Mouse (Mus musculus) small intestine, adult 2 months (tissue): ENCODE data around the gene Jmjd7.
A peak's percentile ranks its signal among the peaks of the same experiment; 100 is the strongest.

ENCODE experiments used
- CTCF ChIP-seq: fragments of 200-500 bp; IDR thresholded peaks from 2 replicates; pipeline ENCODE4 v1.5.1; 2012; ENCODE audit warnings: low read depth, mild to moderate bottlenecking, control low read depth, inconsistent platforms, low read length, moderate library complexity, mixed read lengths; ENCODE audit not compliant: insufficient replicate concordance, insufficient read length; ENCODE audit errors: extremely low read depth
- POLR2A ChIP-seq: fragments of 200-500 bp; IDR thresholded peaks from 2 replicates; pipeline ENCODE4 v1.6.1; 2012; ENCODE audit warnings: low read depth, mild to moderate bottlenecking, control low read depth, inconsistent platforms, low read length, moderate library complexity

DNA sequence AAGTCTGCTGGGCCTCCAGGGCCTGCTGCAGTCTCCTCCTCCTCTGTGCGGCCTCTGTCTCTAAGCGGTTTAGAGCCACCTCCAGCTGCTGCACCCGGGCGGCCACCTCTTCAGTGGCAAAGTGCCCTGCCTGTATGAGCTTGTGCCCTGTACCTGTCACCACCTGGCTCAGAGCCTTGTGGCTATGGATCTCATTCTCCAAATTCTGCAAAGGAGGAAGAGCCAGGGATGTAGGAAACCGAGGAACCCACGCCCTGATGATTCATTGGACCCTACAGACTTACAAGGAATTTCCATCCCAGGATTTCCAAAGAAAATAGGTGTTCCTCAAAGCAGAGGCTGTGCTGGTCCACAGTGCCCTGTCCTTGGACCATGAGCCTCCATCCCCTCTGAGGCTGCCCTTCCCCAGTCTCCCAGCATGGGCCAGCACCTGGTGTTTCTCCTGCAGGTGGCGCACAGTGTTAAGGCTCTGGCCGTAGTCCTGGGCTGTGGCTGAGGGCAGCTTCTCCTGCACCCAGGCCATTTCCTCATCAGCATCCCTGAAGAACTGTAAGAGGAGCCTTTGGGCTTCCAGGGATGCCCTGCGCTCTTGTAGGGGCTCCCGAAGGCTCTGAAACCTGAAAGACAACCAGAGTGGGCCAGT lies 22.5 kb downstream of the Jmjd7 start:
- no peak for TF ChIP-seq POLR2A
- peak; percentile 46; the same call in 1 of the 2 replicates for TF ChIP-seq CTCF
